Mouse (Mus musculus): Measurements from ENCODE around the gene Slc44a2.
A peak's percentile ranks its signal among the peaks of the same experiment; 100 is the strongest.
"Not testable (repeated sequence)": the region's sequence is repeated elsewhere in the genome, so short reads cannot be mapped to it uniquely, and the experiment has no call there.

Slc44a2 gene

GRCm38 (mm10) chr9:21305065-21305464, 15.4 kb upstream of the Slc44a2 start:
- DNase-seq = no peak

GRCm38 (mm10) chr9:21309150-21309741, 11.3 kb upstream of the Slc44a2 start:
- no peak for DNase-seq

GRCm38 (mm10) chr9:21311695-21312094, 8.8 kb upstream of the Slc44a2 start:
- no peak for DNase-seq

- DNase-seq = peak; percentile 66
Observed at GRCm38 (mm10) chr9:21312134-21312533, 8.4 kb upstream of the Slc44a2 start, which contains the start of gene Ap1m2. TSS of gene Ap1m2 (minus strand) at chr9:21312337.

GRCm38 (mm10) chr9:21313394-21313793, 7.1 kb upstream of the Slc44a2 start:
- peak; percentile 77 for DNase-seq

GRCm38 (mm10) chr9:21314367-21315140, 5.9 kb upstream of the Slc44a2 start:
- no peak for DNase-seq

GRCm38 (mm10) chr9:21315421-21315820, 5.1 kb upstream of the Slc44a2 start:
- no peak for DNase-seq

- DNase-seq = no peak
Observed at GRCm38 (mm10) chr9:21316696-21317095, 3.8 kb upstream of the Slc44a2 start.

- DNase-seq = no peak
Observed at GRCm38 (mm10) chr9:21318792-21319191, 1.7 kb upstream of the Slc44a2 start.

GRCm38 (mm10) chr9:21319503-21319902, 995 bp upstream of the Slc44a2 start:
- DNase-seq = no peak

- no peak for DNase-seq
Observed at GRCm38 (mm10) chr9:21320280-21320618, 249 bp upstream of the Slc44a2 start.

GRCm38 (mm10) chr9:21321513-21321835, 976 bp downstream of the Slc44a2 start:
- DNase-seq = peak; percentile 36

GRCm38 (mm10) chr9:21322211-21322916, 1.9 kb downstream of the Slc44a2 start:
- DNase-seq = no peak

- DNase-seq = not testable (repeated sequence)
Observed at GRCm38 (mm10) chr9:21322917-21323297, 2.4 kb downstream of the Slc44a2 start.

- peak; percentile 40 for DNase-seq
Observed at GRCm38 (mm10) chr9:21324269-21324668, 3.8 kb downstream of the Slc44a2 start.

- DNase-seq = no peak
Observed at GRCm38 (mm10) chr9:21327569-21327968, 7.1 kb downstream of the Slc44a2 start.

GRCm38 (mm10) chr9:21328041-21328440, 7.5 kb downstream of the Slc44a2 start:
- DNase-seq = no peak

- no peak for DNase-seq
Observed at GRCm38 (mm10) chr9:21329041-21329440, 8.5 kb downstream of the Slc44a2 start.

- no peak for DNase-seq
Observed at GRCm38 (mm10) chr9:21329699-21330289, 9.3 kb downstream of the Slc44a2 start.

- DNase-seq = no peak
Observed at GRCm38 (mm10) chr9:21331365-21332140, 11.1 kb downstream of the Slc44a2 start.

- DNase-seq = no peak
Observed at GRCm38 (mm10) chr9:21332161-21333061, 11.9 kb downstream of the Slc44a2 start.

- no peak for DNase-seq
Observed at GRCm38 (mm10) chr9:21333523-21333922, 13.0 kb downstream of the Slc44a2 start.
